Mouse (Mus musculus) central nervous system, embryonic 11.5 days (tissue): Measurements from ENCODE around the gene Gm10964. TPM values are rescaled to one million over a fixed set of nuclear protein-coding genes. Genes with fewer than 3 reads are reported as not detected.

Experiments
- polyA plus RNA-seq: library from polyadenylated mRNA; depleted of rRNA; stranded (reverse); fragments of >200 nt; gene quantifications from 2 replicates; pipeline ENCODE4 v1.2.3, GENCODE M21; 2012; rRNA removed

Gene Gm10964
- polyA plus RNA-seq, result not detected in 2 replicates

DNA sequence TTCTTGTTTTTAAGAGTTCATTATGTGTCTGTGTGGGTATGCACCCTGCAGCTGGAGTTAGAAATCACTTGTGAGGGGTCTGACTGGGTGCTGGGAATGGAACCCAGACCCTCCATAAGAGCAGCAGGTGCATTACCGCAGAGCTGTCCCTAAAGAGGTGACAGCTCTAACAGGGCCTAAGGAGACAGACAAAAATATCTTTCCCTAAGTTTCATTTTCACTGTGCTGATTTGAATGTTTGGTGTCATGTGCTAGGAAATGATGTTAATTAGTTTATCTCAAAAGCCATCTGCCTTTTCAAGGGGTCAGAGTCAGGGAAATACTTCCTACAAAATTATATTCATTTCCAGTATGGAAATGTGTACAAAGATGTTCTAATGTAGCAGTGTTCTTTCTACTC, at the start of gene Gm10964:
TSS of gene Gm10964 (plus strand) at position 38 of the 400 bp plus-strand sequence.

GRCm38 (mm10) chr3:103737778-103738571, 1.2 kb upstream of the Gm10964 start, which contains the start of gene Olfml3:
Olfml3 (minus strand) TSS chr3:103738001.

DNA sequence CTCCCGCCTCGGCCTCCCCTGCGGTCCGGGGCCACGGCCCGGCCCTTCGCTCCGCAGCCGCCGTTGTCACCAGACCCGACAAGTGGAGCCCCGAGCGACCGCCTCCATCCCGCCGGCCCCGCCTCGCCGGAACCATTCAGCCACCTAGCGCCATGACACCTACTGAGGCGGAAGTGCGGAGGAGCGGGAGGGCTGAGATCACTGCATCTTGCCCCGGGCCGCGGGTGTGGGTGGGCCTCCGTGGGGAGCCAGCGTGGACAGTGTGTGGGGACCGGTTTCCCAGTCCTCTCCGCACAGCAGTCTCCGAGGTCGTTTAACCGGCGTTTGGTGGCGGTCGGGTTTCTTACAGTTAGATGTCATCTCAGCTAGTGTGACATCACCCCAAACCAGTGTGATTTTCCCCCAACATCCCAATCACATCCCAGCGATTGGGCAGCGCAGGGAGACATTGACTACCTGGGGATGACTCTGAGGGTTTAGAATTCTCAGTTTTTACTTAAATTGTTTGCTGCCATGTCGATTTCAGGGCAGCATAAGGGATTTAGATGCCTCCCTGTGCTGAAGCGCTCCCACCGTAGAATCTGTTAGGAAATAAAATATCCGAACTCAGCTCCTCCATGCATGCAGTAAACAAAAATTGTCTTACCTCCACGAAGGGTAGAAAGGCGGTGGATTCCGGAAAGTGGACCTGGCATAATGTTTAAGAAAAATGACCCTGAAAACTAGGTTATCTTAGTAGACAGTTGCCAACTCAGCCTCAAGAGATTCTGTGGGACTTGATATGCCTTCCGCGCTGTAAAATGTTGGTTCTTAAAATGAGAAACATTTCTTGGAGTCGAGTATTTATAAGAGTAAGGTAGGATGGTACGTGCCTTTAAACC, 52.3 kb downstream of the Gm10964 start, which contains the start of gene Hipk1:
TSS of gene Hipk1 (minus strand) at position 334 of the 881 bp plus-strand sequence.

Other genes with a start within 250 kb of the Gm10964 start
- 2.8 and 2.9 TPM in 2 replicates for gene Syt6, start 164.1 kb upstream of the Gm10964 start, polyA plus RNA-seq
- 0.04 and 0.14 TPM in 2 replicates for gene Atg4a-ps, start 93.3 kb upstream of the Gm10964 start, polyA plus RNA-seq
- gene Olfml3, start 1.4 kb upstream of the Gm10964 start, polyA plus RNA-seq, result 4.8 and 15.5 TPM in 2 replicates
- 21.7 and 34.2 TPM in 2 replicates for gene Hipk1, start 52.2 kb downstream of the Gm10964 start, polyA plus RNA-seq
- gene Dclre1b, start 70.1 kb downstream of the Gm10964 start, polyA plus RNA-seq, result 9.2 and 12.5 TPM in 2 replicates
- gene Ap4b1, start 70.2 kb downstream of the Gm10964 start, polyA plus RNA-seq, result 21.2 and 26.4 TPM in 2 replicates
- 0.15 and 0.40 TPM in 2 replicates for gene Gm43064, start 70.2 kb downstream of the Gm10964 start, polyA plus RNA-seq
- 1.3 and 1.6 TPM in 2 replicates for gene Bcl2l15, start 93.2 kb downstream of the Gm10964 start, polyA plus RNA-seq
- gene Ptpn22, start 120.4 kb downstream of the Gm10964 start, polyA plus RNA-seq, result 0.31 and 0.34 TPM in 2 replicates
- gene Rsbn1, start 174.8 kb downstream of the Gm10964 start, polyA plus RNA-seq, result 11.2 and 17.8 TPM in 2 replicates
- 32.5 and 39.4 TPM in 2 replicates for gene Phtf1, start 228.7 kb downstream of the Gm10964 start, polyA plus RNA-seq